Mouse (Mus musculus): ENCODE measurements around the gene Tnfrsf22. TPM values are rescaled to one million over a fixed set of nuclear protein-coding genes. Genes with fewer than 3 reads are reported as not detected.
A peak's percentile ranks its signal among the peaks of the same experiment; 100 is the strongest.
"Not testable (repeated sequence)": the region's sequence is repeated elsewhere in the genome, so short reads cannot be mapped to it uniquely, and the experiment has no call there.

The Tnfrsf22 gene
- total RNA-seq (2014; fragmentation: Nextera tagmentation), result 6.1 and 9.0 TPM in 2 replicates
- 4.2 and 5.2 TPM in 2 replicates for total RNA-seq (2017)

- ATAC-seq (replicated peaks; ENCODE audit: poor library complexity, severe bottlenecking), result peak; percentile 99
These were observed at the start of gene Tnfrsf22 for GRCm38 (mm10) chr7:143649034-143649768. Tnfrsf22 (minus strand) TSS chr7:143649661.

- peak; percentile 61 for ATAC-seq (replicated peaks; ENCODE audit: poor library complexity, severe bottlenecking)
These were observed 46.7 kb upstream of the Tnfrsf22 start for GRCm38 (mm10) chr7:143696140-143696539.

- no peak for ATAC-seq (replicated peaks; ENCODE audit: poor library complexity, severe bottlenecking)
These were observed 45.1 kb upstream of the Tnfrsf22 start for GRCm38 (mm10) chr7:143694550-143694949.

GRCm38 (mm10) chr7:143692746-143693510 is 43.5 kb upstream of the Tnfrsf22 start:
- ATAC-seq (replicated peaks; ENCODE audit: poor library complexity, severe bottlenecking), result no peak

- ATAC-seq (replicated peaks; ENCODE audit: poor library complexity, severe bottlenecking), result no peak
These were observed 42.4 kb upstream of the Tnfrsf22 start for GRCm38 (mm10) chr7:143691909-143692308.

DNA sequence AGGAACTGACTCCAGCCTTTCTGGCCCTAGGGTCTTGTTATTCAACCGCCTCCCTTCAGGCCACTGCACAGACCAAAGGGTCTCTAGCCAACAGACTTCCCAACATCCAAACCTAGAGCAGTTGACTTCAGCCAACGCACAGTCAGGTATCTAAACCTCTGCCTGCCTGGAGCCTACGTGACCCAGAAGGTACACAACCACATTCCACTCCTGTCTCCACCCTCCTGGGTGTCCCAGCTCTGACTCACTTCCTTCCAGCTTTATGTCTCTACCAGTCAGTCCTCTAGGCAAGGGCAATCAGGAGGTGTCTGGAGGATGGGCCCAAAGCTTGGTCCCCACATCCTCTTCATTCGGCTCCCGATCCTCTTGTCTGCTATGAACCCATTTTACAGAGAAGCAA is 41.7 kb upstream of the Tnfrsf22 start:
- no peak for ATAC-seq (replicated peaks; ENCODE audit: poor library complexity, severe bottlenecking)

- peak; percentile 61 for ATAC-seq (replicated peaks; ENCODE audit: poor library complexity, severe bottlenecking)
These were observed 40.5 kb upstream of the Tnfrsf22 start for GRCm38 (mm10) chr7:143689946-143690345.

DNA sequence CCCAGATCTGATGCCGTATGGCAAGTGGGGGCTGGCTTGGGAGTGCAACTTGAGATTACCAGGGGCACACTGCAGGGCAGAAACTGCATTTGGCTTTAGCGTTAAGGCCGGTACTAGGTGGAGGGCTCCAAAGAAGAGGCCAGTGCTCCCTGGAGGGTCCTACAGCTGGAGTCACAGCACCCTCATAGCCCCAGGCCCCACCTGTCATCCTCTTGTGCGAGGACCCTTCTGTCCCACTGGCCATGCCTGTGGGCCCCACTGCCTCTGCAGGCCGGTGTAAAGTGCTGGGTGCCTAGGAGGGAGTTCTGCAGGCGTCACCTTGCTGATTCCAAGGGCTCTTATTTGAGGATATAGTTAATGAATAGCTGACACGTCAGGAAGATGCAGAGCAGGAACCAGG is 40.0 kb upstream of the Tnfrsf22 start:
- ATAC-seq (replicated peaks; ENCODE audit: poor library complexity, severe bottlenecking), result no peak

DNA sequence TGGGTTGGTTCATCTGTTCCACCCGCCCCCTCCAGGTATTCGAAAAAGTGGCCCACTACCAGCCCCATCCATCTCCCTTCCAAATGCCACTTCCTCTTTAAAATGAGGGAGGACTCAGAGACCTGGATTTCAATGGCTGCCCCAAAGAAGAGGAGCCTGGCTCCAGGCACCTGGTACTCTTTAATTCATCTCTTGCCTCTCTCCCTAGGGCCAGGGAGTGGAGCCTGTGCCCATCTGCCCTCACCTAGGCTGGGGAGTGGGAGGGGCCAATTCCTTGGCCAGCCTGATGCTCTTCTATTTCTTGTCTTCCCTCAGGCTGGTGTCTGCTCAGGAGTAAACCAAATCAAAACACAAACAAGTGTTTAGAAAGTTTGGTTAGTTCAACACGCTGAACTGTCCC is 37.2 kb upstream of the Tnfrsf22 start:
- peak; percentile 4; the same call in 1 of the 2 replicates for ATAC-seq (replicated peaks; ENCODE audit: poor library complexity, severe bottlenecking)

GRCm38 (mm10) chr7:143686191-143686590 is 36.7 kb upstream of the Tnfrsf22 start:
- ATAC-seq (replicated peaks; ENCODE audit: poor library complexity, severe bottlenecking), result peak; percentile 49

GRCm38 (mm10) chr7:143685359-143686067 is 36.1 kb upstream of the Tnfrsf22 start, which contains the start of gene Tnfrsf23:
Tnfrsf23 (minus strand) TSS chr7:143685872.
- peak; percentile 89 for ATAC-seq (replicated peaks; ENCODE audit: poor library complexity, severe bottlenecking)

- not testable (repeated sequence) for ATAC-seq (replicated peaks; ENCODE audit: poor library complexity, severe bottlenecking)
These were observed 35.1 kb upstream of the Tnfrsf22 start for GRCm38 (mm10) chr7:143684569-143684968.

- ATAC-seq (replicated peaks; ENCODE audit: poor library complexity, severe bottlenecking), result no peak
These were observed 32.1 kb upstream of the Tnfrsf22 start for GRCm38 (mm10) chr7:143681566-143681965.

- ATAC-seq (replicated peaks; ENCODE audit: poor library complexity, severe bottlenecking), result peak; percentile 29; the same call in 1 of the 2 replicates
These were observed 31.4 kb upstream of the Tnfrsf22 start for GRCm38 (mm10) chr7:143680836-143681235.

- not testable (repeated sequence) for ATAC-seq (replicated peaks; ENCODE audit: poor library complexity, severe bottlenecking)
These were observed 30.2 kb upstream of the Tnfrsf22 start for GRCm38 (mm10) chr7:143679650-143680049.

DNA sequence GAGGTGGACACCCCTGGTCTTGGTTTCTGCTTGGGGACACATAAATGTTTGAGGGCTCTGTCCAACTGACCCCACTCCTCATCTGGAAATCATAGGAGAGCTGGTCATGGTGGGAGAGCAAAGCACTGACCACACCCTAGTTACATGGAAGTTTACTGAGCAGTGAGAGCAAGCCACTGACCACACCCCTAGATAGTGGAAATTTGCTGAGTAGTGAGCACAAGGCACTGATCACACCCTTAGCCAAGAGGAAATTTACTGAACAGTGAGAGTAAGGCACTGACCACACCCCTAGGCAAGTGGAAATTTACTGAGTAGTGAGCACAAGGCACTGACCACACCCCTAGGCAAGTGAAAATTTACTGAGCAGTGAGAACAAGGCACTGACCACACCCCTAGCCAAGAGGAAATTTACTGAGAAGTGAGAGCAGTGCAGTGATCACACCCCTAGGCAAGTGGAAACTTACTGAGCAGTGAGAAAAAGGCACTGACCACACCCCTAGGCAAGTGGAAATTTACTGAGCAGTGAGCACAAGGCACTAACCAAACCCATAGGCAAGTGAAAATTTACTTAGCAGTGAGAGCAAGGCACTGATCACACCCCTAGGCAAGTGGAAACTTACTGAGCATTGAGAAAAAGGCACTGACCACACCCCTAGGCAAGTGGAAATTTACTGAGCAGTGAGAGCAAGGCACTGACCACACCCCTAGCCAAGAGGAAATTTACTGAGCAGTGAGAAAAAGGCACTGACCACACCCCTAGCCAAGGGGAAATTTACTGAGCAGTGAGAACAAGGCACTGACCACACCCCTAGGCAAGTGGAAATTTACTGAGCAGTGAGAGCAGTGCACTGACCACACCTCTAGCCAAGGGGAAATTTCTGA is 17.2 kb upstream of the Tnfrsf22 start:
- ATAC-seq (replicated peaks; ENCODE audit: poor library complexity, severe bottlenecking), result peak; percentile 80

GRCm38 (mm10) chr7:143663470-143663869 is 14.0 kb upstream of the Tnfrsf22 start:
- no peak for ATAC-seq (replicated peaks; ENCODE audit: poor library complexity, severe bottlenecking)

- ATAC-seq (replicated peaks; ENCODE audit: poor library complexity, severe bottlenecking), result no peak
These were observed 11.3 kb upstream of the Tnfrsf22 start for GRCm38 (mm10) chr7:143660797-143661196.

DNA sequence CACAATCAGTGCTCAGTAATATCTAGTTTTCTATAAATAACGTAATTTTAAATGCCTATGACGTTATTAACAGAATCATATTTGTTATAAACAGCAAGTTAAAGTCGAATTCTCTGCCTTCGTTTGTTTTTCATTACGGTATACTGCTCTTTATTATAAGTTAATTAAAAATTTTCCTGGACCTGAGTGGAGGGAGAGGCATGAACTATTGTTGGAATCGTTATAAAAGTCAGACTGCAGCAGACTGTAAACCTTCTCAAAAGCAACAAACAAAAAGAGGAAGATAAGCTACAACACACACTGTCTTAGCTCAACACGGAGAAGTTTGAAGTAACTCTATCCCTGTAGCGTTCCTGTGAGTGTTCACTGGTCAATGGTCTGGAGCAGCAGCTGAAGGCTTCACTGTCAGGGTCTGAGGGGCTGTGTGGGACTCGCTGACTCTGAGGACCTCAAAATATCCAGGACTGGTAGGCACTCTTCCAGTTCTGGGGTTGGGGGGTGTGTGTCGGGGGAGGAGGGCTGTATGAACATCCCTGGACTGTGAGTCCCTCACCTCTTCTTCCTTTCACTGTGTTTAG is 397 bp upstream of the Tnfrsf22 start:
- peak; percentile 33 for ATAC-seq (replicated peaks; ENCODE audit: poor library complexity, severe bottlenecking)
